Mouse (Mus musculus) midbrain, embryonic 11.5 days (tissue): Measurements from ENCODE around the gene Gnb2. TPM values are rescaled to one million over a fixed set of nuclear protein-coding genes. Genes with fewer than 3 reads are reported as not detected.

Experiments used
- ATAC-seq: fragments of 200-750 bp; cut with Nextera tagmentation; 2 replicates; pipeline ENCODE4 v1.8.0; 2017; ENCODE audit warnings: moderate TSS enrichment, moderate library complexity; ENCODE audit not compliant: low FRiP score
- DNase-seq: peaks from one replicate; pipeline ENCODE4 v3.0.0; 2015; ENCODE audit warnings: low spot score; ENCODE audit errors: missing footprints
- H3K27ac ChIP-seq: fragments of 300-500 bp; sonication (generic); 2 replicates; pipeline ENCODE4 v1.5.1; 2014; ENCODE audit warnings: low read depth, low read length
- H3K27me3 ChIP-seq: fragments of 300-500 bp; sonication (generic); 2 replicates; pipeline ENCODE4 v1.6.1; 2014; ENCODE audit warnings: mild to moderate bottlenecking, low read length, moderate library complexity, mixed read lengths; ENCODE audit not compliant: control insufficient read depth, insufficient read depth
- H3K36me3 ChIP-seq: fragments of 300-500 bp; sonication (generic); 2 replicates; pipeline ENCODE4 v1.6.1; 2014; ENCODE audit warnings: mild to moderate bottlenecking, low read length, moderate library complexity, mixed read lengths; ENCODE audit not compliant: control insufficient read depth, insufficient read depth
- H3K4me1 ChIP-seq: fragments of 300-500 bp; sonication (generic); 2 replicates; pipeline ENCODE4 v1.6.1; 2014; ENCODE audit warnings: low read length; ENCODE audit not compliant: control insufficient read depth, insufficient read depth
- H3K4me2 ChIP-seq: fragments of 300-500 bp; sonication (generic); 2 replicates; pipeline ENCODE4 v1.6.1; 2014; ENCODE audit warnings: mild to moderate bottlenecking, moderate library complexity
- H3K4me3 ChIP-seq: fragments of 300-500 bp; sonication (generic); 2 replicates; pipeline ENCODE4 v1.5.1; 2014; ENCODE audit warnings: low read depth, low read length
- H3K9ac ChIP-seq: fragments of 300-500 bp; sonication (generic); 2 replicates; pipeline ENCODE4 v1.6.1; 2014; ENCODE audit warnings: low read length
- H3K9me3 ChIP-seq: fragments of 300-500 bp; sonication (generic); 2 replicates; pipeline ENCODE4 v1.6.1; 2016; ENCODE audit warnings: low read length; ENCODE audit not compliant: control insufficient read depth
- WGBS: fragments of 180-500 bp; shearing (Covaris S2); extraction: QIAGEN DNeasy Blood & Tissue Kit; methylation state at CpG from one replicate; pipeline ENCODE4 v1.1.7; 2014; 5-methylcytosine and 5-hydroxymethylcytosine counted together
- polyA plus RNA-seq: library from polyadenylated mRNA; unstranded; fragments of >200 nt; fragmentation: Nextera tagmentation; extraction: Ambion mirVana; gene quantifications from 2 replicates; pipeline ENCODE4 v1.2.1, GENCODE M21; 2014

Gene Gnb2
- polyA plus RNA-seq, 1 experiment from 2014 or later, result 501 TPM

GRCm38 (mm10) chr5:137549840-137550239, 16.5 kb upstream of the Gnb2 start:
- H3K9ac ChIP-seq, result no peak overlapping the region
- H3K27me3 ChIP-seq, result no peaks in the 10 kb centered on the region
- DNase-seq, result no peak
- H3K36me3 ChIP-seq, result no peaks in the 10 kb centered on the region
- WGBS, result 90% methylated on average over 2 of the region's 2 CpGs
- H3K4me2 ChIP-seq, result no peak overlapping the region
- no peaks in the 10 kb centered on the region for H3K4me1 ChIP-seq
- ATAC-seq, result no peak
- no peak overlapping the region for H3K4me3 ChIP-seq
- no peaks in the 10 kb centered on the region for H3K9me3 ChIP-seq
- no peak overlapping the region for H3K27ac ChIP-seq

- H3K9ac ChIP-seq, result no peak overlapping the region
- no peaks in the 10 kb centered on the region for H3K27me3 ChIP-seq
- no peaks in the 10 kb centered on the region for H3K9me3 ChIP-seq
- no peak for ATAC-seq
- 87% methylated on average over 4 of the region's 4 CpGs for WGBS
- no peaks in the 10 kb centered on the region for H3K4me1 ChIP-seq
- H3K36me3 ChIP-seq, result no peaks in the 10 kb centered on the region
- no peak overlapping the region for H3K4me2 ChIP-seq
- H3K4me3 ChIP-seq, result no peak overlapping the region
- H3K27ac ChIP-seq, result no peak overlapping the region
- DNase-seq, result no peak
Measured at GRCm38 (mm10) chr5:137545596-137545995, 12.3 kb upstream of the Gnb2 start.

GRCm38 (mm10) chr5:137544926-137545325, 11.6 kb upstream of the Gnb2 start:
- ATAC-seq (no peak), DNase-seq (no peak)
- no peaks in the 10 kb centered on the region for H3K27me3 ChIP-seq
- H3K4me3 ChIP-seq, result no peak overlapping the region
- no peak overlapping the region for H3K27ac ChIP-seq
- WGBS, result 78% methylated on average over 6 of the region's 6 CpGs
- no peaks in the 10 kb centered on the region for H3K9me3 ChIP-seq
- no peak overlapping the region for H3K9ac ChIP-seq
- no peaks in the 10 kb centered on the region for H3K36me3 ChIP-seq
- H3K4me1 ChIP-seq, result no peaks in the 10 kb centered on the region
- no peak overlapping the region for H3K4me2 ChIP-seq

GRCm38 (mm10) chr5:137541768-137542540, 8.6 kb upstream of the Gnb2 start:
- no peak overlapping the region for H3K27ac ChIP-seq
- 80% methylated on average over 5 of the region's 5 CpGs for WGBS

GRCm38 (mm10) chr5:137540991-137541390, 7.7 kb upstream of the Gnb2 start:
- no peak for ATAC-seq
- 76% methylated on average over 6 of the region's 6 CpGs for WGBS
- H3K27me3 ChIP-seq, result no peaks in the 10 kb centered on the region
- no peak overlapping the region for H3K4me2 ChIP-seq
- H3K9me3 ChIP-seq, result no peaks in the 10 kb centered on the region
- H3K9ac ChIP-seq, result no peak overlapping the region
- no peak overlapping the region for H3K27ac ChIP-seq
- no peak for DNase-seq
- no peaks in the 10 kb centered on the region for H3K36me3 ChIP-seq
- H3K4me3 ChIP-seq, result no peak overlapping the region
- H3K4me1 ChIP-seq, result no peaks in the 10 kb centered on the region

More at GRCm38 (mm10) chr5:137541768-137542540, 8.6 kb upstream of the Gnb2 start:
- Histone ChIP-seq H3K4me1 (no peaks in the 10 kb centered on the region), H3K27me3 (no peaks in the 10 kb centered on the region), H3K36me3 (no peaks in the 10 kb centered on the region), H3K9me3 (no peaks in the 10 kb centered on the region), H3K9ac (no peak overlapping the region), H3K4me3 (no peak overlapping the region), H3K4me2 (no peak overlapping the region)
- DNase-seq, result no peak
- ATAC-seq, result no peak

GRCm38 (mm10) chr5:137539291-137539801, 6.0 kb upstream of the Gnb2 start:
- H3K4me2 ChIP-seq, result no peak overlapping the region
- H3K27me3 ChIP-seq, result no peaks in the 10 kb centered on the region
- H3K36me3 ChIP-seq, result no peaks in the 10 kb centered on the region
- DNase-seq, result no peak
- H3K27ac ChIP-seq, result no peak overlapping the region
- ATAC-seq, result no peak
- no peaks in the 10 kb centered on the region for H3K4me1 ChIP-seq
- H3K9me3 ChIP-seq, result no peaks in the 10 kb centered on the region
- H3K9ac ChIP-seq, result no peak overlapping the region
- no peak overlapping the region for H3K4me3 ChIP-seq
- 78% methylated on average over 7 of the region's 7 CpGs for WGBS

- Histone ChIP-seq H3K27me3 (no peaks in the 10 kb centered on the region), H3K9me3 (no peaks in the 10 kb centered on the region), H3K4me2 (no peak overlapping the region), H3K27ac (no peak overlapping the region), H3K4me1 (no peaks in the 10 kb centered on the region), H3K36me3 (no peaks in the 10 kb centered on the region), H3K4me3 (no peak overlapping the region), H3K9ac (no peak overlapping the region)
- 64% methylated on average over 4 of the region's 4 CpGs for WGBS
- ATAC-seq (no peak), DNase-seq (no peak)
Measured at GRCm38 (mm10) chr5:137537461-137537860, 4.2 kb upstream of the Gnb2 start.

- H3K36me3 ChIP-seq, result no peaks in the 10 kb centered on the region
- no peaks in the 10 kb centered on the region for H3K27me3 ChIP-seq
- WGBS, result 84% methylated on average over 9 of the region's 9 CpGs
- DNase-seq, result no peak
- H3K4me1 ChIP-seq, result peaks cover 2% of the 10 kb centered on the region
- no peak overlapping the region for H3K27ac ChIP-seq
- no peaks in the 10 kb centered on the region for H3K9me3 ChIP-seq
- H3K9ac ChIP-seq, result no peak overlapping the region
- no peak overlapping the region for H3K4me3 ChIP-seq
- H3K4me2 ChIP-seq, result no peak overlapping the region
- ATAC-seq, result no peak
Measured at GRCm38 (mm10) chr5:137535318-137535717, 2.0 kb upstream of the Gnb2 start.

GRCm38 (mm10) chr5:137534762-137535161, 1.5 kb upstream of the Gnb2 start:
- DNase-seq, result no peak

More at GRCm38 (mm10) chr5:137534762-137535161, 1.5 kb upstream of the Gnb2 start:
- no peak overlapping the region for H3K4me3 ChIP-seq
- no peaks in the 10 kb centered on the region for H3K9me3 ChIP-seq
- no peaks in the 10 kb centered on the region for H3K27me3 ChIP-seq
- ATAC-seq, result no peak
- H3K36me3 ChIP-seq, result peaks cover under 1% of the 10 kb centered on the region; the same call in 1 of the 2 replicates
- no peak overlapping the region for H3K27ac ChIP-seq
- WGBS, result 94% methylated on average over 3 of the region's 3 CpGs
- H3K4me1 ChIP-seq, result peaks cover 7% of the 10 kb centered on the region
- H3K4me2 ChIP-seq, result no peak overlapping the region
- no peak overlapping the region for H3K9ac ChIP-seq
